Mouse (Mus musculus) lung, embryonic 14.5 days (tissue): ENCODE measurements around the gene Olfr150. TPM values are rescaled to one million over a fixed set of nuclear protein-coding genes. Genes with fewer than 3 reads are reported as not detected.

ENCODE experiments used
- ATAC-seq: fragments of 200-750 bp; cut with Nextera tagmentation; 2 replicates; pipeline ENCODE4 v1.8.0; 2017; ENCODE audit warnings: mild to moderate bottlenecking, moderate TSS enrichment, moderate library complexity; ENCODE audit not compliant: insufficient read depth
- DNase-seq: peaks from one replicate; pipeline ENCODE4 v3.0.0-alpha.2; 2015
- H3K27ac ChIP-seq: fragments of 300-500 bp; sonication (generic); 2 replicates; pipeline ENCODE4 v1.5.1; 2014; ENCODE audit warnings: low read depth, mild to moderate bottlenecking, moderate library complexity
- H3K27me3 ChIP-seq: fragments of 300-500 bp; sonication (generic); 2 replicates; pipeline ENCODE4 v1.6.1; 2014; ENCODE audit warnings: low read length, control low read depth; ENCODE audit not compliant: insufficient read depth
- H3K36me3 ChIP-seq: fragments of 300-500 bp; sonication (generic); 2 replicates; pipeline ENCODE4 v1.6.1; 2014; ENCODE audit warnings: control low read depth; ENCODE audit not compliant: insufficient read depth
- H3K4me1 ChIP-seq: fragments of 300-500 bp; sonication (generic); 2 replicates; pipeline ENCODE4 v1.6.1; 2014; ENCODE audit warnings: antibody characterized with exemption, control low read depth; ENCODE audit not compliant: insufficient read depth
- H3K4me2 ChIP-seq: fragments of 300-500 bp; sonication (generic); 2 replicates; pipeline ENCODE4 v1.6.1; 2014; ENCODE audit warnings: mild to moderate bottlenecking
- H3K4me3 ChIP-seq: fragments of 300-500 bp; sonication (generic); 2 replicates; pipeline ENCODE4 v1.5.1; 2014; ENCODE audit warnings: low read depth, low read length
- H3K9ac ChIP-seq: fragments of 300-500 bp; sonication (generic); 2 replicates; pipeline ENCODE4 v1.6.1; 2014
- H3K9me3 ChIP-seq: fragments of 300-500 bp; sonication (generic); 2 replicates; pipeline ENCODE4 v1.6.1; 2016; ENCODE audit warnings: low read depth, low read length, control low read depth
- CTCF ChIP-seq: IDR thresholded peaks from 2 replicates; pipeline ENCODE4 v1.5.1; 2016; ENCODE audit warnings: antibody characterized with exemption, low read depth
- WGBS: fragments of 180-500 bp; shearing (Covaris S2); extraction: QIAGEN DNeasy Blood & Tissue Kit; methylation state at CpG from one replicate; pipeline ENCODE4 v1.1.7; 2014; 5-methylcytosine and 5-hydroxymethylcytosine counted together
- polyA plus RNA-seq: library from polyadenylated mRNA; unstranded; fragments of >200 nt; fragmentation: Nextera tagmentation; extraction: Ambion mirVana; gene quantifications from 2 replicates; pipeline ENCODE4 v1.2.1, GENCODE M21; 2014

The Olfr150 gene
- polyA plus RNA-seq, 1 experiment from 2014 or later: not detected

DNA sequence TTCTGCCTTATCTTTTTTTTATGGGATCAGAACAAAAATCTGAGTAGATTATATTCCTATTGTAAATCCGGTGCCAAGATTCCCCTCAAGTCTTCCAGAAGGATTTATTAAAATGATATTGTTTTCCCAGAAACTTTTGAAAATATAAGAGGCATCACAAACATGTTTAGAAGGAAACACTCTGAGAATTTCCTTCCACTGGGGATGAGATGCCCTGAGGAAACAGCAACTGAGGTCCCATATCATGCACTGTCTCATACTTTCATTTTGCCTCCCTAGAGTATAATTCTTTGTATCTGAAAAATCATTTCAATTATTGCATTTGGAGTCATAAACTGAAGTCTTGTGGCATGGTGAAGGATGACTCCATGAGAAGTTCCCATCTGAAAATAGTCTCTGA, 52.4 kb downstream of the Olfr150 start, which contains the start of gene Olfr968:
Gene Olfr968 (minus strand): TSS at position 101 of the 400 bp plus-strand sequence.
- 78% methylated on average over 1 of the region's 1 CpGs for WGBS
- no peak for DNase-seq
- Histone ChIP-seq H3K4me3 (no peak within 1 kb of the TSS), H3K4me2 (no peak within 1 kb of the TSS), H3K9ac (no peak within 1 kb of the TSS), H3K27me3 (no peaks in the 10 kb centered on the region), H3K27ac (no peak within 1 kb of the TSS), H3K36me3 (no peaks in the 10 kb centered on the region), H3K9me3 (no peaks in the 10 kb centered on the region), H3K4me1 (no peaks in the 10 kb centered on the region)
- no peak for ATAC-seq
- no peak for TF ChIP-seq CTCF

Other genes starting within 250 kb of the Olfr150 start
- gene Olfr44, start 237.0 kb upstream of the Olfr150 start, polyA plus RNA-seq: not detected in 2 replicates
- gene Olfr957, start 215.2 kb upstream of the Olfr150 start, polyA plus RNA-seq: not detected in 2 replicates
- not detected in 2 replicates for gene Olfr958, start 176.9 kb upstream of the Olfr150 start, polyA plus RNA-seq
- not detected in 2 replicates for gene Olfr959, start 155.4 kb upstream of the Olfr150 start, polyA plus RNA-seq
- gene AW551984, start 126.6 kb upstream of the Olfr150 start, polyA plus RNA-seq: 10.4 and 11.7 TPM in 2 replicates
- not detected in 2 replicates for gene Olfr148, start 120.3 kb upstream of the Olfr150 start, polyA plus RNA-seq
- not detected in 2 replicates for gene Olfr960, start 109.6 kb upstream of the Olfr150 start, polyA plus RNA-seq
- not detected in 2 replicates for gene Olfr961, start 85.9 kb upstream of the Olfr150 start, polyA plus RNA-seq
- not detected in 2 replicates for gene Olfr963, start 63.8 kb upstream of the Olfr150 start, polyA plus RNA-seq
- not detected in 2 replicates for gene Olfr149, start 23.9 kb upstream of the Olfr150 start, polyA plus RNA-seq
- gene Olfr965, start 19.6 kb upstream of the Olfr150 start, polyA plus RNA-seq: not detected in 2 replicates
- not detected in 2 replicates for gene Olfr967, start 15.3 kb downstream of the Olfr150 start, polyA plus RNA-seq
- gene Olfr968, start 52.3 kb downstream of the Olfr150 start, polyA plus RNA-seq: not detected in 2 replicates
- not detected in 2 replicates for gene Olfr969, start 60.0 kb downstream of the Olfr150 start, polyA plus RNA-seq
- gene Olfr970, start 77.9 kb downstream of the Olfr150 start, polyA plus RNA-seq: not detected in 2 replicates
- not detected in 2 replicates for gene Olfr971, start 105.9 kb downstream of the Olfr150 start, polyA plus RNA-seq
- not detected in 2 replicates for gene Olfr972, start 135.4 kb downstream of the Olfr150 start, polyA plus RNA-seq
- not detected in 2 replicates for gene Olfr229, start 176.4 kb downstream of the Olfr150 start, polyA plus RNA-seq
- not detected in 2 replicates for gene Olfr974, start 206.5 kb downstream of the Olfr150 start, polyA plus RNA-seq
- not detected in 2 replicates for gene Olfr975, start 221.1 kb downstream of the Olfr150 start, polyA plus RNA-seq
- gene Olfr976, start 230.2 kb downstream of the Olfr150 start, polyA plus RNA-seq: not detected in 2 replicates